Mouse (Mus musculus) large intestine, adult 2 months (tissue): ENCODE results near the gene Hipk3. TPM values are rescaled to one million over a fixed set of nuclear protein-coding genes. Genes with fewer than 3 reads are reported as not detected.

Experiments used
- DNase-seq: peaks from one replicate; pipeline ENCODE4 v3.0.0-alpha.2; 2012; ENCODE audit warnings: low read depth, low spot score
- WGBS: fragments of 180-500 bp; shearing (Covaris S2); methylation state at CpG from one replicate; pipeline ENCODE4 v1.1.7; 2018; 5-methylcytosine and 5-hydroxymethylcytosine counted together
- polyA plus RNA-seq: library from polyadenylated mRNA; depleted of rRNA; stranded (reverse); fragments of >200 nt; gene quantifications from 2 replicates; pipeline ENCODE4 v1.2.3, GENCODE M21; 2012

Gene Hipk3
- polyA plus RNA-seq, 1 experiment = 10.1 TPM

GRCm38 (mm10) chr2:104422230-104422629 is 72.0 kb downstream of the Hipk3 start:
- WGBS = 5% methylated on average over 1 of the region's 1 CpGs

GRCm38 (mm10) chr2:104420805-104421204 is 73.4 kb downstream of the Hipk3 start:
- 79% methylated on average over 4 of the region's 4 CpGs for WGBS
- DNase-seq = no peak

More at GRCm38 (mm10) chr2:104422230-104422629, 72.0 kb downstream of the Hipk3 start:
- peak; percentile 6 for DNase-seq

- DNase-seq = no peak
- 74% methylated on average over 1 of the region's 1 CpGs for WGBS
Measured at GRCm38 (mm10) chr2:104419999-104420398, 74.2 kb downstream of the Hipk3 start.

- DNase-seq = no peak
Measured at GRCm38 (mm10) chr2:104419411-104419810, 74.8 kb downstream of the Hipk3 start.

GRCm38 (mm10) chr2:104413011-104413410 is 81.2 kb downstream of the Hipk3 start:
- WGBS = 73% methylated on average over 3 of the region's 3 CpGs
- no peak for DNase-seq

More at GRCm38 (mm10) chr2:104419411-104419810, 74.8 kb downstream of the Hipk3 start:
- WGBS = 71% methylated on average over 2 of the region's 2 CpGs

GRCm38 (mm10) chr2:104412496-104412895 is 81.8 kb downstream of the Hipk3 start:
- 15% methylated on average over 4 of the region's 4 CpGs for WGBS
- DNase-seq = no peak

GRCm38 (mm10) chr2:104411806-104412205 is 82.4 kb downstream of the Hipk3 start:
- 88% methylated on average over 7 of the region's 7 CpGs for WGBS
- no peak for DNase-seq

GRCm38 (mm10) chr2:104410963-104411545 is 83.2 kb downstream of the Hipk3 start, which contains the start of gene D430041D05Rik:
Gene D430041D05Rik (minus strand): TSS chr2:104411013.
- no peak for DNase-seq
- 36% methylated on average over 4 of the region's 4 CpGs for WGBS

GRCm38 (mm10) chr2:104409851-104410821 is 84.1 kb downstream of the Hipk3 start:
- WGBS = under 1% methylated on average over 103 of the region's 111 CpGs
- no peak for DNase-seq

GRCm38 (mm10) chr2:104408351-104408750 is 85.9 kb downstream of the Hipk3 start:
- no peak for DNase-seq
- WGBS = 83% methylated on average over 7 of the region's 7 CpGs

- no peak for DNase-seq
- WGBS = 69% methylated on average over 4 of the region's 4 CpGs
Measured at GRCm38 (mm10) chr2:104407913-104408312, 86.3 kb downstream of the Hipk3 start.

GRCm38 (mm10) chr2:104404036-104404435 is 90.2 kb downstream of the Hipk3 start:
- WGBS = 87% methylated on average over 6 of the region's 6 CpGs

GRCm38 (mm10) chr2:104398651-104399290 is 95.5 kb downstream of the Hipk3 start:
- WGBS = 66% methylated on average over 6 of the region's 6 CpGs
- DNase-seq = no peak

More at GRCm38 (mm10) chr2:104404036-104404435, 90.2 kb downstream of the Hipk3 start:
- DNase-seq = no peak

GRCm38 (mm10) chr2:104395961-104396360 is 98.3 kb downstream of the Hipk3 start:
- WGBS = 75% methylated on average over 9 of the region's 9 CpGs
- DNase-seq = no peak

- 54% methylated on average over 2 of the region's 2 CpGs for WGBS
- DNase-seq = no peak
Measured at GRCm38 (mm10) chr2:104394769-104395168, 99.5 kb downstream of the Hipk3 start.

- 66% methylated on average over 4 of the region's 4 CpGs for WGBS
- no peak for DNase-seq
Measured at GRCm38 (mm10) chr2:104392700-104393312, 101.4 kb downstream of the Hipk3 start.

- WGBS = 77% methylated on average over 11 of the region's 11 CpGs
- no peak for DNase-seq
Measured at GRCm38 (mm10) chr2:104389231-104389630, 105.0 kb downstream of the Hipk3 start.

GRCm38 (mm10) chr2:104385941-104386340 is 108.3 kb downstream of the Hipk3 start:
- no peak for DNase-seq
- WGBS = 79% methylated on average over 2 of the region's 2 CpGs

- 86% methylated on average over 4 of the region's 4 CpGs for WGBS
- DNase-seq = no peak
Measured at GRCm38 (mm10) chr2:104383589-104383988, 110.7 kb downstream of the Hipk3 start.

GRCm38 (mm10) chr2:104382813-104383212 is 111.4 kb downstream of the Hipk3 start:
- 77% methylated on average over 6 of the region's 6 CpGs for WGBS
- no peak for DNase-seq
